Mouse (Mus musculus) MEL (cell line): ENCODE data around the gene Mapre3. TPM values are rescaled to one million over a fixed set of nuclear protein-coding genes. Genes with fewer than 3 reads are reported as not detected.

Source experiments
- DNase-seq: peaks from one replicate; pipeline ENCODE4 v3.0.0; 2011; ENCODE audit warnings: low read depth, low spot score
- H3K27ac ChIP-seq: 2 replicates; pipeline ENCODE4 v1.5.1; 2012; ENCODE audit warnings: low read depth, mild to moderate bottlenecking, control low read depth, low read length, moderate library complexity; ENCODE audit not compliant: control insufficient read depth
- H3K27me3 ChIP-seq, 2 experiments: fragments of 150-350 bp in 1 of 2; sonication (generic) in 1 of 2; 2 replicates each; pipeline ENCODE4 v1.6.1; 2012; ENCODE audit warnings: low read length in 2 of 2, mild to moderate bottlenecking in 2 of 2, improper control_type of control experiment in 1 of 2, moderate library complexity in 1 of 2; ENCODE audit not compliant: insufficient read depth in 2 of 2, control insufficient read depth in 1 of 2
- H3K36me3 ChIP-seq, 2 experiments: 2 replicates each; pipeline ENCODE4 v1.6.1; 2012 to 2014; ENCODE audit warnings: low read length in 2 of 2, improper control_type of control experiment in 1 of 2, inconsistent platforms in 1 of 2, mild to moderate bottlenecking in 1 of 2; ENCODE audit not compliant: insufficient read depth in 2 of 2, control insufficient read depth in 1 of 2
- H3K4me1 ChIP-seq, 2 experiments: fragments of 150-350 bp in 1 of 2; sonication (generic) in 1 of 2; 2 replicates each; pipeline ENCODE4 v1.6.1; 2012; ENCODE audit warnings: low read length in 2 of 2, improper control_type of control experiment in 1 of 2, mild to moderate bottlenecking in 1 of 2; ENCODE audit not compliant: insufficient read depth in 2 of 2, control insufficient read depth in 1 of 2
- H3K4me3 ChIP-seq, 2 experiments: fragments of 150-350 bp in 1 of 2; sonication (generic) in 1 of 2; 2 replicates each; pipeline ENCODE4 v1.5.1; 2012; ENCODE audit warnings: low read depth in 2 of 2, low read length in 2 of 2, mild to moderate bottlenecking in 2 of 2, moderate library complexity in 2 of 2, control low read depth in 1 of 2, improper control_type of control experiment in 1 of 2; ENCODE audit not compliant: control insufficient read depth in 1 of 2, insufficient read depth in 1 of 2
- H3K79me2 ChIP-seq: 2 replicates; pipeline ENCODE4 v1.6.1; 2012; ENCODE audit warnings: mild to moderate bottlenecking, low read length, moderate library complexity; ENCODE audit not compliant: control insufficient read depth, poor library complexity, insufficient read depth
- H3K9ac ChIP-seq: 2 replicates; pipeline ENCODE4 v1.6.1; 2012; ENCODE audit warnings: low read depth, mild to moderate bottlenecking, control low read depth, low read length, moderate library complexity; ENCODE audit not compliant: control insufficient read depth, poor library complexity, severe bottlenecking
- H3K9me3 ChIP-seq: fragments of 150-350 bp; sonication (generic); replicated peaks from 2 replicates; pipeline ENCODE4 v1.6.1; 2012; ENCODE audit warnings: mild to moderate bottlenecking, low read length, improper control_type of control experiment, moderate library complexity; ENCODE audit not compliant: insufficient read depth
- BHLHE40 ChIP-seq: IDR thresholded peaks from 2 replicates; pipeline ENCODE4 v1.6.1; 2012; ENCODE audit warnings: low read depth, mild to moderate bottlenecking, inconsistent platforms, low read length, improper control_type of control experiment, borderline replicate concordance
- CHD2 ChIP-seq: IDR thresholded peaks from 2 replicates; pipeline ENCODE4 v1.6.1; 2011; ENCODE audit warnings: low read length, improper control_type of control experiment
- CTCF ChIP-seq, 3 experiments: IDR thresholded peaks in 2 of 3; conservative IDR thresholded peaks in 1 of 3; 2 replicates each; pipeline ENCODE4 v1.5.1; 2011 to 2012; ENCODE audit warnings: low read length in 3 of 3, low read depth in 2 of 3, mild to moderate bottlenecking in 2 of 3, improper control_type of control experiment in 1 of 3, inconsistent platforms in 1 of 3, mixed read lengths in 1 of 3, moderate library complexity in 1 of 3; ENCODE audit not compliant: control insufficient read depth in 1 of 3, insufficient read depth in 1 of 3, poor library complexity in 1 of 3, severe bottlenecking in 1 of 3
- ELF1 ChIP-seq: IDR thresholded peaks from 2 replicates; pipeline ENCODE4 v1.6.1; 2014; ENCODE audit warnings: low read depth, mild to moderate bottlenecking, inconsistent platforms, low read length, improper control_type of control experiment, moderate library complexity
- EP300 ChIP-seq, 2 experiments: IDR thresholded peaks; 2 replicates each; pipeline ENCODE4 v1.6.1; 2011; ENCODE audit warnings: improper control_type of control experiment in 2 of 2, low read length in 2 of 2, low read depth in 1 of 2, mild to moderate bottlenecking in 1 of 2
- HCFC1 ChIP-seq: IDR thresholded peaks from 2 replicates; pipeline ENCODE4 v1.6.1; 2012; ENCODE audit warnings: low read depth, mild to moderate bottlenecking, inconsistent platforms, low read length, improper control_type of control experiment, moderate library complexity
- JUND ChIP-seq: IDR thresholded peaks from 2 replicates; pipeline ENCODE4 v1.6.1; 2011; ENCODE audit warnings: low read depth, mild to moderate bottlenecking, improper control_type of control experiment, low read length
- KAT2A ChIP-seq: conservative IDR thresholded peaks from 2 replicates; pipeline ENCODE4 v1.6.1; 2012; ENCODE audit warnings: low read depth, low read length, improper control_type of control experiment, inconsistent platforms
- MAFK ChIP-seq: IDR thresholded peaks from 2 replicates; pipeline ENCODE4 v1.6.1; 2011; ENCODE audit warnings: low read depth, mild to moderate bottlenecking, low read length, improper control_type of control experiment, borderline replicate concordance
- MAX ChIP-seq: IDR thresholded peaks from 2 replicates; pipeline ENCODE4 v1.6.1; 2011; ENCODE audit warnings: low read length, improper control_type of control experiment
- MEF2A ChIP-seq: IDR thresholded peaks from 2 replicates; pipeline ENCODE4 v1.6.1; 2014; ENCODE audit warnings: low read depth, mild to moderate bottlenecking, inconsistent platforms, low read length, improper control_type of control experiment; ENCODE audit not compliant: poor library complexity, insufficient replicate concordance, severe bottlenecking; ENCODE audit errors: extremely low read depth
- MYC ChIP-seq: IDR thresholded peaks from 2 replicates; pipeline ENCODE4 v1.6.1; 2011; ENCODE audit warnings: low read depth, mild to moderate bottlenecking, low read length, improper control_type of control experiment, moderate library complexity
- NRF1 ChIP-seq: IDR thresholded peaks from 2 replicates; pipeline ENCODE4 v1.6.1; 2014; ENCODE audit warnings: low read depth, mild to moderate bottlenecking, inconsistent platforms, low read length, improper control_type of control experiment, moderate library complexity; ENCODE audit not compliant: poor library complexity, insufficient read depth, severe bottlenecking
- RAD21 ChIP-seq: IDR thresholded peaks from 2 replicates; pipeline ENCODE4 v1.6.1; 2011; ENCODE audit warnings: mild to moderate bottlenecking, low read depth, low read length, improper control_type of control experiment
- RCOR1 ChIP-seq: IDR thresholded peaks from 2 replicates; pipeline ENCODE4 v1.6.1; 2012; ENCODE audit warnings: low read depth, mild to moderate bottlenecking, inconsistent platforms, low read length, improper control_type of control experiment
- SIN3A ChIP-seq: IDR thresholded peaks from 2 replicates; pipeline ENCODE4 v1.6.1; 2012; ENCODE audit warnings: low read length, improper control_type of control experiment, inconsistent platforms
- SMC3 ChIP-seq: IDR thresholded peaks from 2 replicates; pipeline ENCODE4 v1.6.1; 2011; ENCODE audit warnings: low read depth, low read length, improper control_type of control experiment
- TAL1 ChIP-seq: IDR thresholded peaks from 2 replicates; pipeline ENCODE4 v1.6.1; 2012; ENCODE audit warnings: mild to moderate bottlenecking, inconsistent platforms, low read length, moderate library complexity, mixed read lengths
- TCF12 ChIP-seq: IDR thresholded peaks from 2 replicates; pipeline ENCODE4 v1.6.1; 2014; ENCODE audit warnings: low read depth, mild to moderate bottlenecking, inconsistent platforms, low read length, improper control_type of control experiment, moderate library complexity
- UBTF ChIP-seq: IDR thresholded peaks from 2 replicates; pipeline ENCODE4 v1.6.1; 2012; ENCODE audit warnings: low read depth, mild to moderate bottlenecking, inconsistent platforms, low read length, improper control_type of control experiment, moderate library complexity, borderline replicate concordance; ENCODE audit not compliant: insufficient read depth
- USF1 ChIP-seq: IDR thresholded peaks from 2 replicates; pipeline ENCODE4 v1.6.1; 2014; ENCODE audit warnings: low read depth, mild to moderate bottlenecking, inconsistent platforms, low read length, improper control_type of control experiment, moderate library complexity
- USF2 ChIP-seq, 2 experiments: IDR thresholded peaks; 2 replicates each; pipeline ENCODE4 v1.6.1; 2011 to 2012; ENCODE audit warnings: improper control_type of control experiment in 2 of 2, low read length in 2 of 2, borderline replicate concordance in 1 of 2, inconsistent platforms in 1 of 2, low read depth in 1 of 2, mild to moderate bottlenecking in 1 of 2; ENCODE audit not compliant: insufficient read depth in 1 of 2
- ZC3H11A ChIP-seq: IDR thresholded peaks from 2 replicates; pipeline ENCODE4 v1.6.1; 2012; ENCODE audit warnings: low read depth, mild to moderate bottlenecking, inconsistent platforms, low read length, improper control_type of control experiment
- ZMIZ1 ChIP-seq: IDR thresholded peaks from 2 replicates; pipeline ENCODE4 v1.6.1; 2012; ENCODE audit warnings: low read depth, mild to moderate bottlenecking, inconsistent platforms, low read length, improper control_type of control experiment, moderate library complexity
- ZNF384 ChIP-seq: IDR thresholded peaks from 2 replicates; pipeline ENCODE4 v1.6.1; 2012; ENCODE audit warnings: low read depth, mild to moderate bottlenecking, inconsistent platforms, low read length, improper control_type of control experiment
- polyA plus RNA-seq, 2 experiments: library from polyadenylated mRNA; stranded (reverse) in 1 of 2; unstranded in 1 of 2; fragments of >175 nt in 1 of 2; fragments of >200 nt in 1 of 2; gene quantifications; 2 replicates each; pipeline versions ENCODE4 v1.2.1 to v1.2.4; 2012; ENCODE audit warnings: low replicate concordance in 2 of 2, low read depth in 1 of 2; ENCODE audit not compliant: insufficient read length in 2 of 2, insufficient read depth in 1 of 2, missing spikeins in 1 of 2
- total RNA-seq: library from RNA; depleted of rRNA; stranded (reverse); fragments of 300-350 nt; gene quantifications from 2 replicates; pipeline ENCODE4 v1.2.3, GENCODE M21; 2012

The Mapre3 gene
- total and polyA plus RNA-seq, 3 experiments = 0.04 to 0.81 TPM; not detected in 1

- no peak for TF ChIP-seq MAFK
- TF ChIP-seq HCFC1 = peak; percentile 98
- no peak for TF ChIP-seq TAL1
- no peak for TF ChIP-seq CHD2
- peak; percentile 2; the same call in 1 of the 2 replicates for TF ChIP-seq SMC3
- TF ChIP-seq ELF1 = peak; percentile 97
- TF ChIP-seq USF2 (IDR thresholded peaks at IDR 0.05; ENCODE audit: borderline replicate concordance in 1 of 2, insufficient read depth in 1 of 2, low read depth in 1 of 2, low read length in 2 of 2) = no peak
- TF ChIP-seq ZNF384 = no peak
- TF ChIP-seq CTCF (IDR thresholded peaks at IDR 0.05 in 2 of 3, conservative IDR thresholded peaks at IDR 0.05 in 1 of 3; ENCODE audit: control insufficient read depth in 1 of 3, insufficient read depth in 1 of 3, low read depth in 2 of 3, low read length in 3 of 3, poor library complexity in 1 of 3, severe bottlenecking in 1 of 3) = no peak
Measured at GRCm38 (mm10) chr5:30907413-30908059, 93.1 kb downstream of the Mapre3 start, which contains the start of gene Ost4 (continued).

GRCm38 (mm10) chr5:30908426-30909299 lies 94.2 kb downstream of the Mapre3 start:
- peak overlapping the region; percentile 73 for H3K9ac ChIP-seq
- H3K4me3 ChIP-seq = peak overlapping the region; percentile 63 to 67
- H3K79me2 ChIP-seq = peaks cover 18% of the 10 kb centered on the region
- no peak for TF ChIP-seq BHLHE40
- no peak for TF ChIP-seq MYC
- TF ChIP-seq MAFK = no peak
- no peak for TF ChIP-seq MAX
- H3K4me1 ChIP-seq = peaks cover 3 to 25% of the 10 kb centered on the region in 2 experiments; a peak in 3 of 4 replicates
- DNase-seq = no peak
- H3K9me3 ChIP-seq = no peaks in the 10 kb centered on the region
- no peak overlapping the region for H3K27ac ChIP-seq
- no peaks in the 10 kb centered on the region for H3K27me3 ChIP-seq
- peaks cover 4 to 11% of the 10 kb centered on the region in 2 experiments for H3K36me3 ChIP-seq

- Histone ChIP-seq H3K4me3 (no peak overlapping the region), H3K9ac (no peak overlapping the region), H3K27ac (no peak overlapping the region), H3K4me1 (peaks cover 4 to 27% of the 10 kb centered on the region in 2 experiments), H3K9me3 (no peaks in the 10 kb centered on the region), H3K79me2 (peaks cover 18% of the 10 kb centered on the region), H3K36me3 (peaks cover 4 to 11% of the 10 kb centered on the region in 2 experiments; a peak in 3 of 4 replicates), H3K27me3 (no peaks in the 10 kb centered on the region)
- no peak for DNase-seq
- TF ChIP-seq RAD21 = no peak
- TF ChIP-seq EP300 (IDR thresholded peaks at IDR 0.05; ENCODE audit: low read depth in 1 of 2, low read length in 2 of 2) = no peak
- no peak for TF ChIP-seq TCF12
- TF ChIP-seq KAT2A = no peak
- TF ChIP-seq ZC3H11A = no peak
- TF ChIP-seq NRF1 = no peak
- TF ChIP-seq ZMIZ1 = no peak
- no peak for TF ChIP-seq SIN3A
- TF ChIP-seq BHLHE40 = no peak
- no peak for TF ChIP-seq USF1
- no peak for TF ChIP-seq ZNF384
- no peak for TF ChIP-seq USF2 (IDR thresholded peaks at IDR 0.05; ENCODE audit: borderline replicate concordance in 1 of 2, insufficient read depth in 1 of 2, low read depth in 1 of 2, low read length in 2 of 2)
- no peak for TF ChIP-seq MEF2A
- no peak for TF ChIP-seq RCOR1
- TF ChIP-seq UBTF = no peak
- TF ChIP-seq JUND = no peak
Measured at GRCm38 (mm10) chr5:30909300-30909659, 94.8 kb downstream of the Mapre3 start.
